Mouse (Mus musculus): ENCODE data around the gene Tmem131l. TPM values are rescaled to one million over a fixed set of nuclear protein-coding genes. Genes with fewer than 3 reads are reported as not detected.

Gene Tmem131l
- polyA plus RNA-seq, 1 experiment from 2014 or later = 18.4 TPM

DNA sequence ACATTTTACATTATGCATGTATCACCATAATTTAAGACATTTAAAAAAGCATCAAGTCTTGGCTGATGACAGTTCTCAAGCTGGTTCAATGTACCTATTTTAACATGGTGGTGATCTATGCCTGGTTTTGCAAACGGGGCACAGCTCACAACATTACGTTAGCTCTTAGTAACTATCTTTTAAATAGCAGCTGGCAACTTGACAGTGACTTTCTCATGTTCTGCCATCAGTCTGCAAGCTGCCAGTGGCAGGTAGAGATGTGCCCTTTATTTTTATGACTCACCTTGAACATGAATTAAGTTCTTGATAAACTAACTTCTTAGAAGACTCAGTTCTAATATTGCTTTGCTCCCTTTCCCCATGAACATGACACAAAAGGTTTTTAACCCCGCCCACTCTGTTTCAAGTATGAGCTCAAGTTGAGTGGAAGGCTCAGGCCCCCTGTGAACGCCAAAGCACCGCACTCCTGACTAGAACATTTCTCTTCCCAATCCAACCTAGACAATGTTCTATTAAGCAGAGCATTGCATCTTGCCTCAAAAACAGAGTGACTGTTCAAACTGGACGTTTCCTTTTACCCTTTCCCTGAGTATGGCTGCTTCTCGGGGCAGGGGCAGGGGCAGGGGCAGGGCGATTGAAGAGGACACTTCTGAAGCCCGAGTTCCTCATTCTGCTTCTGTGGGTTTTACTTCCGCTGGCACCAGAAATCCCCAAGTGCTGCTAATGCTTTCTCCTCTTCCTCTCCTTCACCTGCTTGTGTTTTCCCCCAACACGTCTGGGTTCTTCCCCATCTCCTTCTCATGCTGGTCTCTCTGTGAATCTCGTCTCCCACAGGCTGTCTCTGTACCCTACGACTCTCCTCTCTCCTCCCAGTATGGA is 29.1 kb upstream of the Tmem131l start:
- no peak for DNase-seq (ENCODE audit: low spot score)

DNA sequence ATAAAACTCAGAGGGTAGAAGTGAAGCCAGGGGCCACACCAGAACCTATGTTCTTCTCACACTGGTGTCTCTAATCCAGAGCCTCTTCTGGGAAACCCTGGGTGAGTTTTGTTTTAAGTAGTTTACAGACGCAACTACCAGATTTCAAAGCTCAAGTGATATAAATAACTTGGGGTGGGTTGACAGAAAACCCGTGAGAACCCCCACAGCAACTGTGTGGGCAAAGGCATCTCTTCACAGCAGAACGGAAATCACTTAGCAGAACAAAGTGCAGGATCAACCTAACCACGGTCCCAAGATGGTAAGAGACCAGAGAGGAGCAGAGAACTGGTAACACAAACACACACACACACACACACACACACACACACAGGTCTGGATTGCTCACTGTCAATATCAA is 25.9 kb upstream of the Tmem131l start:
- no peaks in the 10 kb centered on the region for H3K27me3 ChIP-seq (replicated peaks; ENCODE audit: insufficient read depth, low read length)
- H3K4me2 ChIP-seq (replicated peaks; ENCODE audit: low read depth, low read length) = no peak overlapping the region
- no peak overlapping the region for H3K9ac ChIP-seq (replicated peaks; ENCODE audit: low read depth)
- no peaks in the 10 kb centered on the region for H3K36me3 ChIP-seq (ENCODE audit: insufficient read depth, low read length)
- no peaks in the 10 kb centered on the region for H3K9me3 ChIP-seq (ENCODE audit: low read length)
- DNase-seq (ENCODE audit: low spot score) (no peak), ATAC-seq (no peak)
- no peak overlapping the region for H3K27ac ChIP-seq (ENCODE audit: low read length)
- TF ChIP-seq EP300 (IDR thresholded peaks at IDR 0.05) = no peak
- 83% methylated on average over 4 of the region's 4 CpGs for WGBS
- H3K4me1 ChIP-seq (ENCODE audit: insufficient read depth, low read depth, low read length) = no peaks in the 10 kb centered on the region
- no peak overlapping the region for H3K4me3 ChIP-seq (ENCODE audit: low read depth, low read length)

More for the DNA sequence above, 29.1 kb upstream of the Tmem131l start:
- Histone ChIP-seq H3K4me3 (ENCODE audit: low read depth, low read length) (no peak overlapping the region), H3K36me3 (ENCODE audit: insufficient read depth, low read length) (no peaks in the 10 kb centered on the region), H3K9me3 (ENCODE audit: low read length) (no peaks in the 10 kb centered on the region), H3K9ac (replicated peaks; ENCODE audit: low read depth) (no peak overlapping the region), H3K27ac (ENCODE audit: low read length) (no peak overlapping the region), H3K4me1 (ENCODE audit: insufficient read depth, low read depth, low read length) (no peaks in the 10 kb centered on the region), H3K4me2 (replicated peaks; ENCODE audit: low read depth, low read length) (no peak overlapping the region), H3K27me3 (replicated peaks; ENCODE audit: insufficient read depth, low read length) (no peaks in the 10 kb centered on the region)
- no peak for ATAC-seq
- WGBS = 70% methylated on average over 13 of the region's 13 CpGs
- TF ChIP-seq CTCF (IDR thresholded peaks at IDR 0.05) = no peak

DNA sequence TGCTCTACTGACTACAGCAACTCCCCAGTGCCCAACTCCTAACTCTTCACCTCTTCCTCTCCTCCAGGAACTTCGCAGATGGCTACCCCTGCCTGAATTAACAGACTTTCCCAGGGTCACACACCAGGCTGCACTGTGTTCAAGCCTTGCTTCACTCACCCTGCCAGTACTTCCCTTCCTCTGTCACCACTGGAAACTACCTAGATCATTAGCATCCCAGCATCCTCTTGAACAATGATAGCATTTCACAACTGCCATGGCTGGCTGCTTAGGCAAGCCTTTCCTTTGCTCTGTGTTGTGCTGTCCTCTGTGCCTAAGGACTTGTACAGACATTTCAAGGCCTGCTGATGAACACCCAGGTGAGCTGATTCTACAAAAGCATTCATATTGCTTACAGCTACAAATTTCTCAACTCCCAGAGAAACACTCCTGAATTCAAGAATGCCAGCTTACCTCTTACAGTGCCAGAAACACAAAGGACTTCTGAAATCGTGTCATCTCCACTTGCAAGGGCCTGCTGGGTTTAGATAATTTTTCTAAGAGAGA is 23.5 kb upstream of the Tmem131l start:
- Histone ChIP-seq H3K4me1 (ENCODE audit: insufficient read depth, low read depth, low read length) (peaks cover 3% of the 10 kb centered on the region; the same call in 1 of the 2 replicates), H3K4me2 (replicated peaks; ENCODE audit: low read depth, low read length) (no peak overlapping the region), H3K9me3 (ENCODE audit: low read length) (no peaks in the 10 kb centered on the region), H3K27ac (ENCODE audit: low read length) (no peak overlapping the region), H3K27me3 (replicated peaks; ENCODE audit: insufficient read depth, low read length) (no peaks in the 10 kb centered on the region), H3K36me3 (ENCODE audit: insufficient read depth, low read length) (no peaks in the 10 kb centered on the region), H3K4me3 (ENCODE audit: low read depth, low read length) (no peak overlapping the region), H3K9ac (replicated peaks; ENCODE audit: low read depth) (no peak overlapping the region)
- no peak for DNase-seq (ENCODE audit: low spot score)
- 92% methylated on average over 2 of the region's 2 CpGs for WGBS
- no peak for TF ChIP-seq CTCF (IDR thresholded peaks at IDR 0.05)
- no peak for TF ChIP-seq EP300 (IDR thresholded peaks at IDR 0.05)
- no peak for ATAC-seq

DNA sequence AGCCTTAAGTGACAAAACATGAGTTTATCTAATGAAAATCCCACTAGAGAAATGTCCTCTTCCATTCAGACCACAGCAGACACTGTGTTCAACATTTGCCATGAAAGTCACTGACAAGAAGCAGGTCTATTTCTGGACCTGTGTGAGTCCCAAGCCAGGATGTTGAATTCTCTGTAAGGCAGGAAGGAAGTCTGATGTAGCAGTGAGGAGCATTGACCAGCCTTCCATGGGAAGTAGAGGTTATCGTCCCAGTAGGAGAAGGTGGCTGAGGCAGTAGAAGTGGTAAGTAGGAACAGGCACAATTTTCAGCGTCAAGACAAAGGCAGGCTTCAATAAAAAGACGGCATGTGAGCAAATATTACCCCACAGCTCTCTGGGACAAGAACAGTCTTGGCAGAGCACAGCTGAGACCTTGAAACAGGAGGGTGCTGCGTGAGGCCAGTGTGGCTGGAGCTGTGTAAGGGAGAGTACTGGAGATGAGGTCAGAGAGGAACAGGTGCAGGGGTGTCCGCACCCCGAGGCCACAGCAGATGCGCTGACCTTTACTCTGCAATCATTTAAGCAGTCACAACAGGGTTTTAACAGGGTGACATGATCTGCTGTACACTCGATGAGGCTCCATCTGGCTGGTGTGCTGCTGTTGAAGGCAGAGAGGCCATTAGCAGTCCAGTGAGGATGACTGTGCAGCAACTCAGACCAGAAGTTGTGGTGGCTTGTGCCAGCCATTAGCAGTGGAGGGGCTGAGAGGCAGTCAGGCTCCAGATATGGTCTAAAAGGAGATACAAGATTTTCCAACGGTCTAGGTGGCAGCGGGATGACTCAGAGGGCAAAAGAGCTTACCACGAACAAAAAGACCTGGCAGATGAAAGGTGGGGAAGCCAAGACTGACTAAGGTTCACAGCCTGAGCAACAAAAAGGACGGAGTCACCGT is 21.8 kb upstream of the Tmem131l start:
- Histone ChIP-seq H3K36me3 (ENCODE audit: insufficient read depth, low read length) (no peaks in the 10 kb centered on the region), H3K27me3 (replicated peaks; ENCODE audit: insufficient read depth, low read length) (no peaks in the 10 kb centered on the region), H3K4me2 (replicated peaks; ENCODE audit: low read depth, low read length) (no peak overlapping the region), H3K27ac (ENCODE audit: low read length) (no peak overlapping the region), H3K9me3 (ENCODE audit: low read length) (no peaks in the 10 kb centered on the region), H3K4me1 (ENCODE audit: insufficient read depth, low read depth, low read length) (peaks cover 3% of the 10 kb centered on the region; the same call in 1 of the 2 replicates), H3K9ac (replicated peaks; ENCODE audit: low read depth) (no peak overlapping the region), H3K4me3 (ENCODE audit: low read depth, low read length) (no peak overlapping the region)
- ATAC-seq (no peak), DNase-seq (ENCODE audit: low spot score) (no peak)
- TF ChIP-seq CTCF (IDR thresholded peaks at IDR 0.05) (no peak), EP300 (IDR thresholded peaks at IDR 0.05) (no peak)
- 56% methylated on average over 13 of the region's 13 CpGs for WGBS

DNA sequence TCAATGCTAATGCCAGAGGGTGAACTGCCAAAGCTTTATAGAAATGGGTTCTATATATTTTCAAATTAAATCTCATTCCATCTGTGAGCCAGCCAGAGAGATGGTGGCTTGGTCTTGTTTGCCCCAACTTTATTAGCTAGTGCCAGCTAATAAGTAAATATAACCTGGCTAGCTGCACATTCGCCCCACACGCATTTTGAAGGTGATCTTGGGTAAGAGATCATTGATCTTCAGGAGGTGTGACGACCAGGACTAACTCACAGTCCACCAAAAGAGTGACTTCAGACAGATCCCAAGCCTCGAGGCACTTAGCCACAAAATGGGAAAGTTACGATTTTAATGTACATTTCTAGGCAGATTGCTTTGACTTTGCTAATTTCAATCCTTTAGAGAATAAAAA is 21.0 kb upstream of the Tmem131l start:
- TF ChIP-seq CTCF (IDR thresholded peaks at IDR 0.05) (no peak), EP300 (IDR thresholded peaks at IDR 0.05) (no peak)
- H3K9me3 ChIP-seq (ENCODE audit: low read length) = no peaks in the 10 kb centered on the region
- no peak overlapping the region for H3K4me3 ChIP-seq (ENCODE audit: low read depth, low read length)
- no peaks in the 10 kb centered on the region for H3K27me3 ChIP-seq (replicated peaks; ENCODE audit: insufficient read depth, low read length)
- H3K9ac ChIP-seq (replicated peaks; ENCODE audit: low read depth) = no peak overlapping the region
- H3K4me1 ChIP-seq (ENCODE audit: insufficient read depth, low read depth, low read length) = peaks cover 3% of the 10 kb centered on the region; the same call in 1 of the 2 replicates
- no peak for ATAC-seq
- 83% methylated on average over 5 of the region's 5 CpGs for WGBS
- no peak overlapping the region for H3K27ac ChIP-seq (ENCODE audit: low read length)
- H3K4me2 ChIP-seq (replicated peaks; ENCODE audit: low read depth, low read length) = no peak overlapping the region
- DNase-seq (ENCODE audit: low spot score) = no peak
- H3K36me3 ChIP-seq (ENCODE audit: insufficient read depth, low read length) = no peaks in the 10 kb centered on the region

DNA sequence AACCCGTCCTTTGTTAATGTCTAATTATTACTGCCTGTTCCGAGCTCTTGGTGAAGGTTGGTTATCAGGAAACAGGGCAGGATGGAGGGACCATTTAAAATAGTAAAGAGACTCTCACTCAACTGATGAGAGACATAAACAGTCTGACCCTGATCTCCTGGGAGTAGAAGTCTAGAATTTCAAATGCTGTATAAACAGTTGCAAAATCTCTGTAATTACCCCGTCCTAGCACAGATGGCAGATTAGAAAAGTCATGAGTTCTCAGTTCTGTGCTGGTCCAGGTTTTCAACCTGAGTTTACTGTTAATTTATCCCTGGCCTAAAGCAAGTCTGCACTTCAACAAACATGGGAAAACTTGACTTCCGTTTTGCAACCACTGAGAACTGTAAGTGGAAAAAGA is 20.2 kb upstream of the Tmem131l start:
- Histone ChIP-seq H3K4me3 (ENCODE audit: low read depth, low read length) (no peak overlapping the region), H3K9me3 (ENCODE audit: low read length) (no peaks in the 10 kb centered on the region), H3K4me1 (ENCODE audit: insufficient read depth, low read depth, low read length) (peaks cover 3% of the 10 kb centered on the region; the same call in 1 of the 2 replicates), H3K36me3 (ENCODE audit: insufficient read depth, low read length) (no peaks in the 10 kb centered on the region), H3K9ac (replicated peaks; ENCODE audit: low read depth) (no peak overlapping the region), H3K4me2 (replicated peaks; ENCODE audit: low read depth, low read length) (no peak overlapping the region), H3K27ac (ENCODE audit: low read length) (peak overlapping the region; percentile 9; the same call in 1 of the 2 replicates), H3K27me3 (replicated peaks; ENCODE audit: insufficient read depth, low read length) (no peaks in the 10 kb centered on the region)
- 30% methylated on average over 4 of the region's 4 CpGs for WGBS
- ATAC-seq = no peak
- TF ChIP-seq CTCF (IDR thresholded peaks at IDR 0.05) (no peak), EP300 (IDR thresholded peaks at IDR 0.05) (no peak)
- peak; percentile 41 for DNase-seq (ENCODE audit: low spot score)

All from lung, postnatal 0 days (tissue).